Mouse (Mus musculus): ENCODE data around the gene Klrb1a. TPM values are rescaled to one million over a fixed set of nuclear protein-coding genes. Genes with fewer than 3 reads are reported as not detected.
"Not testable (repeated sequence)": the region's sequence is repeated elsewhere in the genome, so short reads cannot be mapped to it uniquely, and the experiment has no call there.

The Klrb1a gene
- polyA plus RNA-seq, 1 experiment from 2014 or later = not detected

DNA sequence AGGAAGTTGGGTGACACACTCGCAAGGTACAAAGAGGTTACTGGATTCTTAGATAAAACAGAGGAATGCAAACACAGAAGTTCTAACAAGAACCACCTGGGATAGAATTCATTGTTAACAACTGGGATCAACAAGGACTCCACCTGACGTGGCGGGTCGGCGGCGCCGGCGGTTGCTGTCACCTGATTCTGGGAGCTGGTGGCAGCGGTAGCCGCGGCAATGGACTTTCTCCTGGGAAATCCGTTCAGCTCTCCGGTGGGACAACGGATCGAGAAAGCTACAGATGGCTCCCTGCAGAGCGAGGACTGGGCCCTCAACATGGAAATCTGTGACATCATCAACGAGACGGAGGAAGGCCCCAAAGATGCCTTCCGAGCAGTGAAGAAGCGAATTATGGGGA lies 21.4 kb upstream of the Klrb1a start:
- H3K4me3 ChIP-seq (ENCODE audit: low read depth, low read length); H3K9me3 ChIP-seq (replicated peaks; ENCODE audit: control insufficient read depth, low read length); H3K27ac ChIP-seq (ENCODE audit: low read depth, low read length); ATAC-seq; H3K9ac ChIP-seq (ENCODE audit: low read length); H3K4me1 ChIP-seq (ENCODE audit: control insufficient read depth, insufficient read depth, low read length); H3K27me3 ChIP-seq (replicated peaks; ENCODE audit: control insufficient read depth, insufficient read depth, low read length); H3K36me3 ChIP-seq (ENCODE audit: control insufficient read depth, insufficient read depth, low read length); H3K4me2 ChIP-seq (ENCODE audit: low read length); DNase-seq (ENCODE audit: low spot score): not testable (repeated sequence)
- WGBS = 95% methylated on average over 20 of the region's 20 CpGs

DNA sequence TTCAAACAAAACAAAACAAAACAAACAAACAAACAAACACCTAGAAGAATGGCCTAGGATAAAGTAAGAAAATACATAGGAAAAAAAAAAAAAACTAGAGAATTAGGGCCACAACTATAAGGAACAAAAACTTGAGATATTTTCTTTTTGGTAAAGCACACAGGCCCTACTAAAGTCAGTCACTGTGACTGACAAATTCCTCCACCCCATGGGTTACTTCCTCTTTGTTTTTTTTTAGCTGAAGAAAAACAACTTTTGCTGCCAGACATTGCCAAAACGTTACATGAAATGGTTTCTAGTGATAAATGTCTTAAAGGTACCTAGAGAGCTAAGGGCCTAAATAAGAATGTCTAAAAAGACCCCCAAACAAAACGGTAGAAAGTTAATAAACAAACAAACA lies 20.7 kb upstream of the Klrb1a start:
- no peak for ATAC-seq

DNA sequence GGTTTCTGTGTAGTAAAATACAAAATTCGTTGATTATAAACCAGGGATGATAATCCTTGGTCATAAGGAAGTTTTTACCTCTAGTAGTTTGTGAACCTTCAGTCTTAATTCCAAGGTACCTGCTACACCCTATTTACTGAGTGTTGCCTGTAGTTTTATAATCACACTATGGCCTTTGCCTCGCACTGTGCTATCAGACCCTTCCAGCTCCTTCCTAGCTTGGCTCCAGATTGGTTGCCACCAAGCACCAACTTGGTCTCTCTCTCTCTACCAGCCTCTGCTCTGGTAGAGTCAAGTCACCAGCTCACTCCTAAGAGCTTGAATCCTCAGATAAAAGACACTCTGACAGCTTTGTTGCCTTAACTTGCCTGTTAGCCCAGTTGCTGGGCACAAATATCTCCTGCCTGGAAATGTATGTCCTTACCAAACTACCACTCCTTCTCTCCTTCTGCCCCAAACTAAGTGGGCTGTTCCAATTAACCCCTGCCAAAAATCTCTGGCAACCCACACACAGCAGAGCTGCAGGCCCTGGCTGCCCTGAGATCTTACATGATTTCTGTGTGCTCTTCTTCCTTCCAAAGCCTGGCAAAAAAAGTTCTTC lies 17.9 kb upstream of the Klrb1a start:
- no peak overlapping the region for H3K27ac ChIP-seq (ENCODE audit: low read depth, low read length)
- no peak for ATAC-seq
- no peak for DNase-seq (ENCODE audit: low spot score)
- H3K27me3 ChIP-seq (replicated peaks; ENCODE audit: control insufficient read depth, insufficient read depth, low read length) = no peaks in the 10 kb centered on the region
- no peaks in the 10 kb centered on the region for H3K36me3 ChIP-seq (ENCODE audit: control insufficient read depth, insufficient read depth, low read length)
- H3K4me2 ChIP-seq (ENCODE audit: low read length) = no peak overlapping the region
- H3K9ac ChIP-seq (ENCODE audit: low read length) = no peak overlapping the region
- no peak overlapping the region for H3K4me3 ChIP-seq (ENCODE audit: low read depth, low read length)
- 79% methylated on average over 2 of the region's 2 CpGs for WGBS
- no peaks in the 10 kb centered on the region for H3K4me1 ChIP-seq (ENCODE audit: control insufficient read depth, insufficient read depth, low read length)
- 0 out of 2 replicates have a peak, but pooled peaks cover 2% of the 10 kb centered on the region for H3K9me3 ChIP-seq (replicated peaks; ENCODE audit: control insufficient read depth, low read length)

More for the DNA sequence above, 20.7 kb upstream of the Klrb1a start:
- H3K9ac ChIP-seq (ENCODE audit: low read length) = no peak overlapping the region
- no peaks in the 10 kb centered on the region for H3K27me3 ChIP-seq (replicated peaks; ENCODE audit: control insufficient read depth, insufficient read depth, low read length)
- H3K27ac ChIP-seq (ENCODE audit: low read depth, low read length) = no peak overlapping the region
- no peaks in the 10 kb centered on the region for H3K9me3 ChIP-seq (replicated peaks; ENCODE audit: control insufficient read depth, low read length)
- no peaks in the 10 kb centered on the region for H3K36me3 ChIP-seq (ENCODE audit: control insufficient read depth, insufficient read depth, low read length)
- no peaks in the 10 kb centered on the region for H3K4me1 ChIP-seq (ENCODE audit: control insufficient read depth, insufficient read depth, low read length)
- WGBS = 73% methylated on average over 2 of the region's 2 CpGs
- DNase-seq (ENCODE audit: low spot score) = no peak
- no peak overlapping the region for H3K4me3 ChIP-seq (ENCODE audit: low read depth, low read length)
- H3K4me2 ChIP-seq (ENCODE audit: low read length) = no peak overlapping the region

DNA sequence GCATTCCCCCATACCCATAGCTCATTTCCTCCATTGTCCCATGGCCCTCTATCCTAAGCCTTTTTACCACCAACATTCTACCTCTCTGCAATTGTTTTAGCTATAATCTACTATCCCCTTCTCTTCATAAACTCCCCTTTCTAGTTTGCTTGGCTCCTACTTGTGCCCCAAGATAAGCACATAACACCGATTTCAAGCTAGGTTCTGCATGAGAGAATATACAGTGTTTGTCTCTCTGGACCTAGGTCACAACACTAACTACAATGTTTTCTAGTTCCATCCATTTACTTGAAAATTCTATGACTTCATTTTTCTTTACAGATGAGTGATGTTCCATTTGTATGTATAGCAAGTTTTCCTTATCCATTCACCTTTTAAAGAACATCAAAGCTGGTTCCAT lies 17.3 kb upstream of the Klrb1a start:
- 0 out of 2 replicates have a peak, but pooled peaks cover 3% of the 10 kb centered on the region for H3K9me3 ChIP-seq (replicated peaks; ENCODE audit: control insufficient read depth, low read length)
- no peak overlapping the region for H3K4me3 ChIP-seq (ENCODE audit: low read depth, low read length)
- ATAC-seq (no peak), DNase-seq (ENCODE audit: low spot score) (no peak)
- H3K9ac ChIP-seq (ENCODE audit: low read length) = no peak overlapping the region
- H3K27me3 ChIP-seq (replicated peaks; ENCODE audit: control insufficient read depth, insufficient read depth, low read length) = no peaks in the 10 kb centered on the region
- WGBS = 91% methylated on average over 1 of the region's 1 CpGs
- no peak overlapping the region for H3K27ac ChIP-seq (ENCODE audit: low read depth, low read length)
- H3K4me2 ChIP-seq (ENCODE audit: low read length) = no peak overlapping the region
- H3K36me3 ChIP-seq (ENCODE audit: control insufficient read depth, insufficient read depth, low read length) = no peaks in the 10 kb centered on the region
- H3K4me1 ChIP-seq (ENCODE audit: control insufficient read depth, insufficient read depth, low read length) = no peaks in the 10 kb centered on the region

DNA sequence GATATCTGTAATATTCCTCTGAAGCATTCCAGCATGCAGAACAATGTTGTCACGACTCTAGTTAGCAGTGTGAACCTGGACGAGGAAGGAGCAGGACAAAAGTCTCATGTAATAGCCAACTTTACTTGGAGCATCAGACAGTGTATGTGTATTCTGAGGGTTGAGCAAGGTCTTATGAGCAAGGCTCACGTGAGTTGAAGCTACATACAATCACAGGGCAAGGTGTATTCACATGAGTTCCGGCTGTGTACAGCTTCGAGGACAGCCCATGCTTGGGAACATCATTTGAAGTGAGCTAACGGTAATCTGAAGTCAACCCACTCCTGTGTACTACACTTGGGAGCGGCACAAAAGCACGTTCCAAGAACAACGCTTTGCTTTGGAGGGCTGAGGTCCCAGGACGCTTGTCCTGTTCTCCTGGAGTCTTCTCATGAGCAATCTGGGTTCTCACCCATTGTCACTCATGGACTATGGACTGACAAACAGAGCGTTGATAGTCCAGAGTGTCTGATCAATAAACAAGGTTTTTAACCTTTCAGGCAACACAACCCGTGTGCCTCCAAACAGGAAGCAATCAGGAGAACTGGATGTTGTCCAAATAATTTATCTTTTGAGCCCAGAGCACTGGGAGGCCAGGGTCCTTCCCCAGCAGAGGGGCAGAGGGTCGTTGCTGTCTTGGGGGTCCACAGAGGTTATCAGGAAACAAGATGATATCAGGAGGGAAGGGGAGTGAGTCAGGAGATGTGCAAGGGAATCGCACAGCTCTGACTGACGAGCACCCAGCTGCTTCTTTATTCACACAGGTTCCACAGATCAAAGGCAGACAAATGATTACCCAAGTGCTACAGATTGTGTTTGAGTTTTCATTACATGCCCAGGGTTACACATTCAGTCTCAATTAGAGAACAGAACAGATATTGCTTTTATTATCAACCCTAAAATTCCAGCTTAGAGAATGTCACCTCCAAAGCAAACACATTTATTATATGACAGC lies 7.9 kb upstream of the Klrb1a start:
- WGBS = 83% methylated on average over 15 of the region's 15 CpGs
- H3K4me2 ChIP-seq (ENCODE audit: low read length); H3K27me3 ChIP-seq (replicated peaks; ENCODE audit: control insufficient read depth, insufficient read depth, low read length); H3K4me3 ChIP-seq (ENCODE audit: low read depth, low read length); H3K36me3 ChIP-seq (ENCODE audit: control insufficient read depth, insufficient read depth, low read length); H3K27ac ChIP-seq (ENCODE audit: low read depth, low read length); ATAC-seq; DNase-seq (ENCODE audit: low spot score); H3K9me3 ChIP-seq (replicated peaks; ENCODE audit: control insufficient read depth, low read length); H3K9ac ChIP-seq (ENCODE audit: low read length); H3K4me1 ChIP-seq (ENCODE audit: control insufficient read depth, insufficient read depth, low read length): not testable (repeated sequence)

DNA sequence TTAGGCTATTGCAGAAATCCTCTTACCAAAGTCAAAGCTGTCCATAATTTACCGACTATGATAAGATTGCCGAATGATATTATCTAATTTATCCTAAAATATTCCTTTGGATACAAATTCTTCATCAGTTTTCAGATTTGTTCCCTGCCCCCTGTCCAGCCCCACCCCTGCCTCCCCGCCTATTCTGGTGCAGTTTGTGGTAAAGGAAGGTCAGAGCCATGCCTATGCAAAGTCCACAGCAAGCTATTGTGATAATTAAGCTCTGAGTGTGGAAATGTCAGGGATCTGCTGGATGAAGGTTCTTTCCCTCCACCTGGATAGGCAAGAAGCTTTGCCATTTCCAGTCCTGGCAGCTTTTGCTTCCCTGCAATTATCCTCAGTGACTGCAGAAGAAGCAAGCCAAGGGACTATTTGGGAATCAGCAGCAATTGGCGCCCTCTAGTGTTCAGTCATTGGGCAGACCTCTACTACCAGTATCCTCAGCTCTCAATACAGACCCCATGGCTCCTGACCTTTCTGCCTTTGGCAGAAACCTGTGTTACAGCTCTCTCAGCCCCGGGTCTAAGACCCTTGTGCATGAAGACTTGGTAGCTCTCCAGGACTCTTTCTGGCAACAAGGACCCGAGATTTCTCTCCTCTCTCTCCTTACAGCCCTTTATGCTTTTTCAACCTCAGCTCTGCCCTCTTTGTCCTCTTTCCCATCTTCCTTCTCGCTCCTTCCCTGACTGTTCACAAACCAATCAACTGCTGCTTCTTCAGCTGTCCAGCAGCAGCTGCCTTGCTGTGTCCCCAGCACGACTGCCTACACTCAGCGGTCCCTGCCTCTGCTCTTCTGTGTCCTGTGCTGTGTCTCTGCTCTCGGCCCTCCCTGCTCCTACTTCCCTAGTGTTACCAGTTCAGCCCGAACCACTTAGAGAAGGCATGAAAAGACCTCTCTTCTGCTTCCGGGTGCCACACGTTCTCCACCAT lies 6.7 kb upstream of the Klrb1a start:
- ATAC-seq = peak; percentile 95
- 56% methylated on average over 12 of the region's 13 CpGs for WGBS

DNA sequence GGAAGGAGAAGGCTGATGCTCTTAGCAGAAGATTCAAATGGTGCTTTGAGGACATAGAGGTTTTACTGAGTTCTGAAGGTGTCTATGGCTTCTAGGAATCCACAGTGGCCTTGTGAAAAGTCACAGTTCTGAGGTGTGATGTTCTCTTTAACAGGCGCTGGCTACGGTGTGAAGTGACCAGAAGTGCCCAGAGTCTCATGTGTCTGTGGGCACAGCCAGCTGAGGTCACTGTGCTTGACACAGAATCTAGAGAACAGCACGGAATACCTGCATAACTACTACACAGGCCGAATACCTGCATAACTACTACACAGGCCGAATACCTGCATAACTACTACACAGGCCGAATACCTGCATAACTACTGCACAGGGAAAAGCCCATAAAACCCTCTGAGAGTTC lies 1.9 kb upstream of the Klrb1a start:
- H3K9ac ChIP-seq (ENCODE audit: low read length); H3K27me3 ChIP-seq (replicated peaks; ENCODE audit: control insufficient read depth, insufficient read depth, low read length); H3K4me3 ChIP-seq (ENCODE audit: low read depth, low read length); H3K27ac ChIP-seq (ENCODE audit: low read depth, low read length); ATAC-seq; H3K4me2 ChIP-seq (ENCODE audit: low read length); DNase-seq (ENCODE audit: low spot score); H3K36me3 ChIP-seq (ENCODE audit: control insufficient read depth, insufficient read depth, low read length); H3K9me3 ChIP-seq (replicated peaks; ENCODE audit: control insufficient read depth, low read length); H3K4me1 ChIP-seq (ENCODE audit: control insufficient read depth, insufficient read depth, low read length): not testable (repeated sequence)
- 95% methylated on average over 6 of the region's 6 CpGs for WGBS

More for the DNA sequence above, 6.7 kb upstream of the Klrb1a start:
- H3K27ac ChIP-seq (ENCODE audit: low read depth, low read length); H3K9ac ChIP-seq (ENCODE audit: low read length); H3K4me3 ChIP-seq (ENCODE audit: low read depth, low read length); H3K4me2 ChIP-seq (ENCODE audit: low read length); H3K36me3 ChIP-seq (ENCODE audit: control insufficient read depth, insufficient read depth, low read length); H3K9me3 ChIP-seq (replicated peaks; ENCODE audit: control insufficient read depth, low read length); H3K4me1 ChIP-seq (ENCODE audit: control insufficient read depth, insufficient read depth, low read length); H3K27me3 ChIP-seq (replicated peaks; ENCODE audit: control insufficient read depth, insufficient read depth, low read length): not testable (repeated sequence)
- DNase-seq (ENCODE audit: low spot score) = peak; percentile 87

DNA sequence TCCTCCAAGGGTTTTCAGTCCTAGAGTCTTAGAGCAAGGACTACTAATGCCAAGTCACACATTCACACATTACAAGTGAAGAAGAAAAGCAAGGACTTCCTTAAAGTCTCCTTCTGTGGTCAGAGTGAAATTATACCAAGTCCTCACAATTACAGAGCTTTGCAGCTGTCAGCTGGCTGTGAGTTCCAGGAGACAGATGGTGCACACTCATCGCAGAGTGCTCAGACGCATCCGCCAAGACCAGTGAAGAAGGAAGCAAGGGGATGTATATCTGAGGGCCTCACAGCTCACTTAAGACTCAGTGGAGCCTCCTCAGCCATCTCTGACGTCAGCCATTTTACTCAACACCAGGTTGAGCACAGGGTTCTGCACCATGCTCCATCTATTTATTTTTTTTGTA lies 1.1 kb upstream of the Klrb1a start:
- H3K27ac ChIP-seq (ENCODE audit: low read depth, low read length) = no peak overlapping the region
- no peak overlapping the region for H3K4me3 ChIP-seq (ENCODE audit: low read depth, low read length)
- H3K4me2 ChIP-seq (ENCODE audit: low read length) = no peak overlapping the region
- no peaks in the 10 kb centered on the region for H3K9me3 ChIP-seq (replicated peaks; ENCODE audit: control insufficient read depth, low read length)
- H3K36me3 ChIP-seq (ENCODE audit: control insufficient read depth, insufficient read depth, low read length) = no peaks in the 10 kb centered on the region
- no peaks in the 10 kb centered on the region for H3K27me3 ChIP-seq (replicated peaks; ENCODE audit: control insufficient read depth, insufficient read depth, low read length)
- no peak overlapping the region for H3K9ac ChIP-seq (ENCODE audit: low read length)
- ATAC-seq = no peak
- no peaks in the 10 kb centered on the region for H3K4me1 ChIP-seq (ENCODE audit: control insufficient read depth, insufficient read depth, low read length)
- 92% methylated on average over 4 of the region's 4 CpGs for WGBS
- DNase-seq (ENCODE audit: low spot score) = no peak
